Mouse (Mus musculus) hindbrain, embryonic 12.5 days (tissue): ENCODE measurements around the gene Gm20431. TPM values are rescaled to one million over a fixed set of nuclear protein-coding genes. Genes with fewer than 3 reads are reported as not detected.

Source experiments
- ATAC-seq: fragments of 200-750 bp; cut with Nextera tagmentation; 2 replicates; pipeline ENCODE4 v1.8.0; 2017; ENCODE audit warnings: moderate TSS enrichment; ENCODE audit not compliant: low FRiP score
- H3K27ac ChIP-seq: fragments of 300-500 bp; sonication (generic); 2 replicates; pipeline ENCODE4 v1.5.1; 2016; ENCODE audit warnings: mild to moderate bottlenecking
- H3K27me3 ChIP-seq: fragments of 300-500 bp; sonication (generic); 2 replicates; pipeline ENCODE4 v1.6.1; 2016; ENCODE audit warnings: mild to moderate bottlenecking
- H3K36me3 ChIP-seq: fragments of 300-500 bp; sonication (generic); 2 replicates; pipeline ENCODE4 v1.6.1; 2016; ENCODE audit warnings: mild to moderate bottlenecking
- H3K4me1 ChIP-seq: fragments of 300-500 bp; sonication (generic); 2 replicates; pipeline ENCODE4 v1.6.1; 2016
- H3K4me2 ChIP-seq: fragments of 300-500 bp; sonication (generic); replicated peaks from 2 replicates; pipeline ENCODE4 v1.6.1; 2016; ENCODE audit warnings: mild to moderate bottlenecking
- H3K4me3 ChIP-seq: fragments of 300-500 bp; sonication (generic); 2 replicates; pipeline ENCODE4 v1.5.1; 2016; ENCODE audit warnings: mild to moderate bottlenecking
- H3K9ac ChIP-seq: fragments of 300-500 bp; sonication (generic); 2 replicates; pipeline ENCODE4 v1.6.1; 2016; ENCODE audit warnings: mild to moderate bottlenecking, moderate library complexity
- H3K9me3 ChIP-seq: fragments of 300-500 bp; sonication (generic); replicated peaks from 2 replicates; pipeline ENCODE4 v1.6.1; 2016; ENCODE audit warnings: mild to moderate bottlenecking
- WGBS: fragments of 180-500 bp; shearing (Covaris S2); methylation state at CpG from one replicate; pipeline ENCODE4 v1.1.7; 2016; 5-methylcytosine and 5-hydroxymethylcytosine counted together
- polyA plus RNA-seq: library from polyadenylated mRNA; unstranded; fragments of >200 nt; fragmentation: Nextera tagmentation; extraction: Ambion mirVana; gene quantifications from 2 replicates; pipeline ENCODE4 v1.2.1, GENCODE M21; 2016

Gene Gm20431
- polyA plus RNA-seq, 1 experiment from 2014 or later: 16.9 TPM

GRCm38 (mm10) chr2:167586041-167586440 is 75.3 kb downstream of the Gm20431 start:
- H3K4me3 ChIP-seq: no peak overlapping the region
- no peaks in the 10 kb centered on the region for H3K9me3 ChIP-seq
- 0 out of 2 replicates have a peak overlapping the region, but pooled peaks have one; percentile 4 for H3K27ac ChIP-seq
- no peaks in the 10 kb centered on the region for H3K36me3 ChIP-seq
- 21% methylated on average over 8 of the region's 8 CpGs for WGBS
- no peak for ATAC-seq
- peaks cover 37% of the 10 kb centered on the region for H3K4me1 ChIP-seq
- peaks cover 6% of the 10 kb centered on the region; the same call in 1 of the 2 replicates for H3K27me3 ChIP-seq
- no peak overlapping the region for H3K4me2 ChIP-seq
- no peak overlapping the region for H3K9ac ChIP-seq

GRCm38 (mm10) chr2:167585273-167585672 is 76.0 kb downstream of the Gm20431 start:
- Histone ChIP-seq H3K9ac (no peak overlapping the region), H3K36me3 (no peaks in the 10 kb centered on the region), H3K4me2 (no peak overlapping the region), H3K4me3 (no peak overlapping the region), H3K27ac (no peak overlapping the region), H3K4me1 (peaks cover 37% of the 10 kb centered on the region), H3K9me3 (no peaks in the 10 kb centered on the region), H3K27me3 (peaks cover 6% of the 10 kb centered on the region; the same call in 1 of the 2 replicates)
- ATAC-seq: no peak
- WGBS: 73% methylated on average over 2 of the region's 2 CpGs

GRCm38 (mm10) chr2:167583161-167583952 is 77.9 kb downstream of the Gm20431 start:
- no peak overlapping the region for H3K9ac ChIP-seq
- WGBS: 40% methylated on average over 10 of the region's 10 CpGs
- peak; percentile 38; the same call in 1 of the 2 replicates for ATAC-seq

DNA sequence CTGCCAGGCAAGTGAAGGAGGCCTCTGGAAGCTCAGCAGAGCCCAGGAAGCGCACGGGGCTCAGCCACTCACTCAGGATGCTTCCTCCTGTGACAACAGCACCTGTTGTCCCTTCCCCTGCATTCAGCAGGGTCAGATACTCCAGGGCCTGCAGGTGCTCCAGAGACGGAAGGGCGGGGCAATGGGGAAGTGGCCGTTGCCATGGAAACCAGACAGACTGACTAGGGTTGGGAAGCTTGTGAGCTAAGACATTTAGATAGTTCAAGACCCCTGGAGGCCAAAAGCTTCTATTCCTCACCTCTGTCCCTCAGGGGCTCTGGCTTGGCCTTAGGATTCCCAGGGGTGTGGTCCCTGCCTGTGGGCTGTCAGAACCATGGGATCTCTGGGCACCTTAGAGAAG is 82.8 kb downstream of the Gm20431 start:
- Histone ChIP-seq H3K27ac (no peak overlapping the region), H3K4me3 (no peak overlapping the region), H3K36me3 (no peaks in the 10 kb centered on the region)

More at GRCm38 (mm10) chr2:167583161-167583952, 77.9 kb downstream of the Gm20431 start:
- Histone ChIP-seq H3K4me3 (no peak overlapping the region), H3K9me3 (no peaks in the 10 kb centered on the region), H3K4me1 (peaks cover 32% of the 10 kb centered on the region), H3K4me2 (no peak overlapping the region), H3K36me3 (no peaks in the 10 kb centered on the region), H3K27me3 (0 out of 2 replicates have a peak, but pooled peaks cover 2% of the 10 kb centered on the region), H3K27ac (no peak overlapping the region)

GRCm38 (mm10) chr2:167577186-167577785 is 84.0 kb downstream of the Gm20431 start:
- 64% methylated on average over 9 of the region's 9 CpGs for WGBS
- ATAC-seq: no peak
- Histone ChIP-seq H3K4me2 (no peak overlapping the region), H3K9ac (no peak overlapping the region), H3K4me3 (no peak overlapping the region), H3K27me3 (0 out of 2 replicates have a peak, but pooled peaks cover 2% of the 10 kb centered on the region), H3K27ac (no peak overlapping the region), H3K4me1 (peaks cover 6% of the 10 kb centered on the region; the same call in 1 of the 2 replicates), H3K36me3 (no peaks in the 10 kb centered on the region), H3K9me3 (no peaks in the 10 kb centered on the region)

More for the DNA sequence above, 82.8 kb downstream of the Gm20431 start:
- H3K4me1 ChIP-seq: peaks cover 18% of the 10 kb centered on the region
- H3K4me2 ChIP-seq: no peak overlapping the region
- no peak overlapping the region for H3K9ac ChIP-seq
- WGBS: 45% methylated on average over 5 of the region's 5 CpGs
- 0 out of 2 replicates have a peak, but pooled peaks cover 2% of the 10 kb centered on the region for H3K27me3 ChIP-seq
- no peaks in the 10 kb centered on the region for H3K9me3 ChIP-seq
- ATAC-seq: no peak

- H3K4me1 ChIP-seq: peaks cover 6% of the 10 kb centered on the region; the same call in 1 of the 2 replicates
- no peak for ATAC-seq
- no peaks in the 10 kb centered on the region for H3K9me3 ChIP-seq
- WGBS: 72% methylated on average over 8 of the region's 8 CpGs
- H3K27me3 ChIP-seq: 0 out of 2 replicates have a peak, but pooled peaks cover 2% of the 10 kb centered on the region
- H3K9ac ChIP-seq: no peak overlapping the region
- no peak overlapping the region for H3K4me3 ChIP-seq
- no peak overlapping the region for H3K27ac ChIP-seq
- no peaks in the 10 kb centered on the region for H3K36me3 ChIP-seq
- no peak overlapping the region for H3K4me2 ChIP-seq
These were observed 85.1 kb downstream of the Gm20431 start for GRCm38 (mm10) chr2:167576121-167576620.

DNA sequence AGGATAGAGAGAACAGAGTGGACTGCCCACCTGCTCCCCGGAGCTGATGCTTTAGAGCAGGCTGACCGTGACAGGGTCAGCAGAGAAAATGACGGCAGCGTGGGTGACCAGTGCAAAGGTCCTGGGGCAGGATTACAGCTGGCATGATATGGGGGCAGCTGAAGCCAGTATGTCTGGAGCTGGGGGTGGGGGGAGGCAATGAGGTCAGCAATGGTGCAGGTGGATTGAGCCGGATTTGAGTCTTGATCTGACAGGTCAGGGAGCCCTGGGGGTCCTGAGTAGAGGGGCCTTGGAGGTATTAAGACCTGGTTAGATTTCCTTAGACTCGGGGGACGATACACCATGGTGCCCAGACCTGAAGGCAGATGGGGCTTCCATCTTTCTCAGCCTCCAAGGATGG is 85.7 kb downstream of the Gm20431 start:
- peaks cover 6% of the 10 kb centered on the region; the same call in 1 of the 2 replicates for H3K4me1 ChIP-seq
- H3K27ac ChIP-seq: no peak overlapping the region
- ATAC-seq: no peak
- 87% methylated on average over 7 of the region's 7 CpGs for WGBS
- H3K4me3 ChIP-seq: no peak overlapping the region
- H3K36me3 ChIP-seq: no peaks in the 10 kb centered on the region
- H3K27me3 ChIP-seq: 0 out of 2 replicates have a peak, but pooled peaks cover 2% of the 10 kb centered on the region
- no peaks in the 10 kb centered on the region for H3K9me3 ChIP-seq
- H3K4me2 ChIP-seq: no peak overlapping the region
- H3K9ac ChIP-seq: no peak overlapping the region

- Histone ChIP-seq H3K4me2 (no peak overlapping the region), H3K4me1 (peaks cover 12% of the 10 kb centered on the region), H3K27me3 (0 out of 2 replicates have a peak, but pooled peaks cover 2% of the 10 kb centered on the region), H3K27ac (no peak overlapping the region), H3K36me3 (no peaks in the 10 kb centered on the region), H3K9ac (no peak overlapping the region), H3K4me3 (no peak overlapping the region), H3K9me3 (no peaks in the 10 kb centered on the region)
- no peak for ATAC-seq
- WGBS: 74% methylated on average over 9 of the region's 9 CpGs
These were observed 86.5 kb downstream of the Gm20431 start for GRCm38 (mm10) chr2:167574814-167575213.

DNA sequence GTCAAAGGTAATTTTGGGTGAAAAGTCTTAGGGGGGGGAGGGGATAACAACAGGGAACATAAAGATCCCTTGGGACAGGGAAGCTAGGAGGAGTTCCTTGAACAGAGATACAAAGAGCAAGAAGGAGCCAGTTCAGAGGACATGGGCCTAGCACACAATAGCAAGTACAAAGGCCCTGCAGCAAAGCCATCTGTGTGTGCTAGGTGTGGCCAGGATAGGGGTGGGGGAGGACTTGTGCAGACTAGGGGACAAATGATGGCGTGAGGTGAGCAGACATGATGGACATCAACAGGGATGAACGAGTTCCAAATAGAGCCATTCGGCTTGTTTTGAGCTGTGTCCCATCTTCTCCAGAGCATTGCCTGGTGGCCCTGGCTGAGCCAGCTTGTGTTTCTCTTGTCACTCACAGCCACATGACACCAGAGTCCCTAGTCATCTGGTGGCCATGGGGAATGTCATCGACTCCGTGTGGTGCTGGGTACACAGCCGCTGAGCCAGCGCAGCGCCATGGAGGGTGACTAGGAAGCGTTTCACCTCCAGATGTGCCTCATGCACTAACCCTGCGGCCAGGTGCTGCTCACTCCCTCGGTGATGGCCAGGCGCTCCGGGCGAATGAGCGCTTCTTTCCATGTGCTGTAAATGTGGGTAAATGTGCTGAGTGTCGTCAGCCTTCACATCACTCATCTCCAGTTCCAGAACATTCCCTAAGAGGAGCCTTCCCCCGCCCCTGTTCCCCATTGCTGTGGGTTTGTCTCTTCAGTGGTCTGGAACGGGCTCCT is 89.7 kb downstream of the Gm20431 start:
- Histone ChIP-seq H3K27ac (no peak overlapping the region), H3K36me3 (no peaks in the 10 kb centered on the region), H3K9me3 (no peaks in the 10 kb centered on the region), H3K4me3 (no peak overlapping the region), H3K27me3 (0 out of 2 replicates have a peak, but pooled peaks cover 2% of the 10 kb centered on the region), H3K4me1 (peaks cover 5% of the 10 kb centered on the region), H3K4me2 (no peak overlapping the region), H3K9ac (no peak overlapping the region)
- 82% methylated on average over 18 of the region's 18 CpGs for whole genome bisulfite sequencing
- ATAC-seq: no peak

DNA sequence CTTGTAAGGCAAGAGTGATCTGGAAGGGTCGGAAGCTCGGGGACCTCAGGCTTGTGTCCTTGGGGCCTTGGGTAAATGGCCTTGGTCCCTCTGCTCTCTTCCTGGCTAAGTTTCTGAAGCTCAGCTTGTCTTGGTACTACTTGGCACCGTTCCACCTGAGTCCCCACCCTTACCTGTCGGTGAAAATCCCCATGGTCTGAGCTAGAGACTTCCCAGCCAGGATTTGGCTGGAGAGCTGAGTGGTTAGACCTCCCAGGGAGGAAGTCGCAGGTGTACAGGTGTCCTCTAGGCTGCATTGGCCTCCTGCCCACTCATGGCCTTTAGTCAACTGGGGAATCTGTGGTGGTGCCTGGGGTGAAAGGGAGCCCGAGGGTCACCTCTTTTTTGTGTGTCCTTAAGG is 90.5 kb downstream of the Gm20431 start:
- WGBS: 87% methylated on average over 6 of the region's 6 CpGs
- no peaks in the 10 kb centered on the region for H3K9me3 ChIP-seq
- H3K27ac ChIP-seq: no peak overlapping the region
- H3K9ac ChIP-seq: no peak overlapping the region
- no peaks in the 10 kb centered on the region for H3K36me3 ChIP-seq
- no peak overlapping the region for H3K4me3 ChIP-seq
- no peak for ATAC-seq
- no peak overlapping the region for H3K4me2 ChIP-seq
- peaks cover 6% of the 10 kb centered on the region for H3K4me1 ChIP-seq
- no peaks in the 10 kb centered on the region for H3K27me3 ChIP-seq

- no peak for ATAC-seq
- H3K4me2 ChIP-seq: no peak overlapping the region
- WGBS: 62% methylated on average over 13 of the region's 13 CpGs
- H3K9me3 ChIP-seq: no peaks in the 10 kb centered on the region
- no peaks in the 10 kb centered on the region for H3K36me3 ChIP-seq
- H3K27me3 ChIP-seq: no peaks in the 10 kb centered on the region
- H3K4me3 ChIP-seq: no peak overlapping the region
- no peak overlapping the region for H3K9ac ChIP-seq
- H3K27ac ChIP-seq: peak overlapping the region; percentile 35; the same call in 1 of the 2 replicates
- H3K4me1 ChIP-seq: peaks cover 13% of the 10 kb centered on the region
These were observed 91.2 kb downstream of the Gm20431 start for GRCm38 (mm10) chr2:167569934-167570651.
